Mouse (Mus musculus): ENCODE measurements around the gene Tmem108. TPM values are rescaled to one million over a fixed set of nuclear protein-coding genes. Genes with fewer than 3 reads are reported as not detected.

Gene Tmem108
- total RNA-seq, 2 experiments from 2014 or later: 0.07 to 0.29 TPM

- no peak for DNase-seq
- intact Hi-C loops (cut with DNase I; ENCODE audit: low total_unique reads): no loop called here
Observed at GRCm38 (mm10) chr9:103653995-103654587, 107.5 kb downstream of the Tmem108 start.

- no peak for DNase-seq
- intact Hi-C loops (cut with DNase I; ENCODE audit: low total_unique reads): no loop called here
Observed at GRCm38 (mm10) chr9:103652127-103652882, 109.3 kb downstream of the Tmem108 start.

- no peak for DNase-seq
- intact Hi-C loops (cut with DNase I; ENCODE audit: low total_unique reads): no loop called here
Observed at GRCm38 (mm10) chr9:103646605-103647004, 115.0 kb downstream of the Tmem108 start.

GRCm38 (mm10) chr9:103645724-103646123 is 115.9 kb downstream of the Tmem108 start:
- intact Hi-C loops (cut with DNase I; ENCODE audit: low total_unique reads): no loop called here

GRCm38 (mm10) chr9:103642300-103642699 is 119.3 kb downstream of the Tmem108 start:
- intact Hi-C loops (cut with DNase I; ENCODE audit: low total_unique reads): no loop called here
- DNase-seq: no peak

More at GRCm38 (mm10) chr9:103645724-103646123, 115.9 kb downstream of the Tmem108 start:
- no peak for DNase-seq

- intact Hi-C loops (cut with DNase I; ENCODE audit: low total_unique reads): no loop called here
- DNase-seq: no peak
Observed at GRCm38 (mm10) chr9:103641340-103641739, 120.3 kb downstream of the Tmem108 start.

GRCm38 (mm10) chr9:103639413-103639812 is 122.2 kb downstream of the Tmem108 start:
- DNase-seq: no peak
- intact Hi-C loops (cut with DNase I; ENCODE audit: low total_unique reads): no loop called here

- no peak for DNase-seq
- intact Hi-C loops (cut with DNase I; ENCODE audit: low total_unique reads): no loop called here
Observed at GRCm38 (mm10) chr9:103637451-103637850, 124.2 kb downstream of the Tmem108 start.

GRCm38 (mm10) chr9:103636847-103637246 is 124.8 kb downstream of the Tmem108 start:
- no peak for DNase-seq
- intact Hi-C loops (cut with DNase I; ENCODE audit: low total_unique reads): no loop called here

- DNase-seq: no peak
- intact Hi-C loops (cut with DNase I; ENCODE audit: low total_unique reads): loop anchor here (5.0 kb wide), 1 partner anchor 368 kb away; no protein-coding TSS in a partner anchor
Observed at GRCm38 (mm10) chr9:103628861-103629469, 132.7 kb downstream of the Tmem108 start.

GRCm38 (mm10) chr9:103627404-103627900 is 134.2 kb downstream of the Tmem108 start:
- intact Hi-C loops (cut with DNase I; ENCODE audit: low total_unique reads): loop anchor here (5.0 kb wide), 1 partner anchor 370 kb away; no protein-coding TSS in a partner anchor
- no peak for DNase-seq

GRCm38 (mm10) chr9:103626156-103626555 is 135.5 kb downstream of the Tmem108 start:
- intact Hi-C loops (cut with DNase I; ENCODE audit: low total_unique reads): loop anchor here (5.0 kb wide), 1 partner anchor 371 kb away; no protein-coding TSS in a partner anchor
- no peak for DNase-seq

- intact Hi-C loops (cut with DNase I; ENCODE audit: low total_unique reads): loop anchor here (2.0 to 5.0 kb wide), 3 partner anchors 132 to 373 kb away; no protein-coding TSS in a partner anchor
- peak; percentile 48 for DNase-seq
Observed at GRCm38 (mm10) chr9:103624649-103625048, 137.0 kb downstream of the Tmem108 start.

- DNase-seq: no peak
- intact Hi-C loops (cut with DNase I; ENCODE audit: low total_unique reads): loop anchor here (2.0 to 5.0 kb wide), 2 partner anchors 131 to 135 kb away; no protein-coding TSS in a partner anchor
Observed at GRCm38 (mm10) chr9:103623560-103624316, 137.9 kb downstream of the Tmem108 start.

GRCm38 (mm10) chr9:103622988-103623387 is 138.6 kb downstream of the Tmem108 start:
- no peak for DNase-seq
- intact Hi-C loops (cut with DNase I; ENCODE audit: low total_unique reads): loop anchor here (5.0 kb wide), 1 partner anchor 131 kb away; no protein-coding TSS in a partner anchor

- intact Hi-C loops (cut with DNase I; ENCODE audit: low total_unique reads): loop anchor here (5.0 kb wide), 1 partner anchor 130 kb away; no protein-coding TSS in a partner anchor
- DNase-seq: no peak
Observed at GRCm38 (mm10) chr9:103621870-103622269, 139.8 kb downstream of the Tmem108 start.

- intact Hi-C loops (cut with DNase I; ENCODE audit: low total_unique reads): loop anchor here (5.0 kb wide), 1 partner anchor 128 kb away; no protein-coding TSS in a partner anchor
- DNase-seq: no peak
Observed at GRCm38 (mm10) chr9:103620517-103621212, 141.0 kb downstream of the Tmem108 start.

- DNase-seq: no peak
- intact Hi-C loops (cut with DNase I; ENCODE audit: low total_unique reads): loop anchor here (5.0 kb wide), 1 partner anchor 117 kb away; no protein-coding TSS in a partner anchor
Observed at GRCm38 (mm10) chr9:103614260-103614659, 147.4 kb downstream of the Tmem108 start.

Measured in gastrocnemius, postnatal 14 days (tissue).